Mouse (Mus musculus): ENCODE results near the gene Tmem102. TPM values are rescaled to one million over a fixed set of nuclear protein-coding genes. Genes with fewer than 3 reads are reported as not detected.

Gene Tmem102
- polyA plus RNA-seq, 1 experiment from 2014 or later: 0.86 TPM

DNA sequence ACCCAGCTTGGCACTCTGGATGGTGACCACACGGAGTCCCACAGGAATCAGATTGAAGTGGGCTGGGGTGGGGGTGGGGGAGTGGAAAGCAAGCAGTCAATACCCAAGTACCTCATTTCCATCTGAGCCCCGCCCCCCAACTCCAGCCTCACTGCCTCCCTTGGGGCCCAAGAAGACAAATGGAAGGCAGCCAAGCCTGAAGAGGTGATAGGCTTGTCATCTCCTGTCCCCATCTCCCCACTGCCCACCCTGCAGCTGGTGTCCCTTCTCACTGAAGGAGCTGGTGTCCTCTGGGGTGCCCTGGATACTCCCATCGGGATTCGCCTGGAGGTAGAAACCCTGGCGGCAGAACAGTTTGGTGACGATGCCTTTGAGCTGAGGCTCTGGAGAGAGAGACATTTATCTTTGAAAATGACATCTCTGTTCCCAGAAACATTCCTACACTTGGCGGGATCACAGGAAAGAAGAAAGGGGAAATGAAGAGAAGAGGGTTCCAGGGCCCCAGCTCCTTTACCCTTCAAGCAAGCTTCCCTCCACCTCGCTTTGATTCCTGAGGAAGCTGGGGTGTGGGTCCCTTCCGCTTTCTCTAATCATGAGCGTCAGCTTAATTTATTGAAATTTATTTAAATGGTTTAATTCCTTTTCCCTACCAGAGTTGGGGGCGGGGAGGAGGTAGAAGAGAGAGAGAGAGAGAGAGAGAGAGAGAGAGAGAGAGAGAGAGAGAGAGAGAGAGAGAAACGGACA, 5.9 kb downstream of the Tmem102 start:
- Histone ChIP-seq H3K4me3 (peak overlapping the region; percentile 74), H3K4me2 (peak overlapping the region; percentile 86), H3K9ac (peak overlapping the region; percentile 66), H3K27me3 (replicated peaks) (peaks cover 12% of the 10 kb centered on the region), H3K9me3 (no peaks in the 10 kb centered on the region), H3K36me3 (replicated peaks) (no peaks in the 10 kb centered on the region), H3K27ac (peak overlapping the region; percentile 98), H3K4me1 (peaks cover 59% of the 10 kb centered on the region)
- 8% methylated on average over 11 of the region's 12 CpGs for WGBS
- ATAC-seq (replicated peaks): no peak

DNA sequence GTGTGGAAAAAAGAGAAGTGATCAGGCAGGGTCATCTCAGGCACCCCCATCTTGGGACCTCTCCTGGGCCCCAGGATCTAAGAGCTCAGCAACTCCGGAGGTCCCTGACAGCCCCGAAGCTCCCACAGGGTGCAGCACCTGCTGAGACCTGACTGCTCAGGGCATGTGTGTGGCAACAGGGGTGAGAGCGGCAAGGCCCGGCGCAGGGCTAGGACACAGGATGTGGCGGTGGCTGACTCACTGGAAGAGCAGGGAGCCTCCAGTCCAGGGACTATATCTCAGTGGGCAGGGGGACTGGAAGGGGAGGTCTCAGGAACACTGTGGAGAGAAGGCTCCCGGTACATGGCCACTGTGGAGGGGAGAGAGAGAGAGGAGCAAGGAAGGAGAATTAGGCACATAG, 7.5 kb downstream of the Tmem102 start:
- H3K27me3 ChIP-seq (replicated peaks): peaks cover 14% of the 10 kb centered on the region; the same call in 1 of the 2 replicates
- no peaks in the 10 kb centered on the region for H3K36me3 ChIP-seq (replicated peaks)
- no peak overlapping the region for H3K4me2 ChIP-seq
- H3K27ac ChIP-seq: no peak overlapping the region
- no peaks in the 10 kb centered on the region for H3K9me3 ChIP-seq
- H3K4me3 ChIP-seq: no peak overlapping the region
- H3K4me1 ChIP-seq: peaks cover 43% of the 10 kb centered on the region
- ATAC-seq (replicated peaks): no peak
- H3K9ac ChIP-seq: no peak overlapping the region
- WGBS: 74% methylated on average over 7 of the region's 7 CpGs

DNA sequence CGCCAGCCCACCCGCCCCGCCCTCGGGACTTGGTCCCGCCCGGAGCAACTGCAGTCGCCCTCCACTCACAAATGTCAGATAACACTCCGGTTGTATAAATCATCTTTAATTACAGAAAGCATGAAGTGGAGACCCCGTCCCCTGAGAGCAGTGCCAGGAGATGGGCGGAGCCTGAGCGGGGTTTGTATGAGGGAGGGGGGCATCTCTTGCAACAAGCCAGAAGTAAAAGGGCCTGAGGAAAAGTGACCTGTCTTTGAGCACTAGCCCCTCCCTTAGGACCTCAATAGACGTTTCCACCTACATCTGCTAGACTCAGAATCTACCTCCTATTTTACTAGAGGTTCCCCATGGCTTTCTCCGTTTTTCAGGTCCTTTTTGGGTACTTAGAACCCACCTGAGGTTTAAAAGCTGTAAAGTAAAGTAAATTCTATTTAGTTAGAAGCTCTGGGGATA, 9.4 kb downstream of the Tmem102 start:
- peaks cover 14% of the 10 kb centered on the region; the same call in 1 of the 2 replicates for H3K27me3 ChIP-seq (replicated peaks)
- peaks cover 24% of the 10 kb centered on the region for H3K4me1 ChIP-seq
- 3% methylated on average over 13 of the region's 13 CpGs for WGBS
- ATAC-seq (replicated peaks): no peak
- H3K4me3 ChIP-seq: peak overlapping the region; percentile 43
- no peak overlapping the region for H3K27ac ChIP-seq
- H3K9ac ChIP-seq: no peak overlapping the region
- H3K4me2 ChIP-seq: peak overlapping the region; percentile 75
- no peaks in the 10 kb centered on the region for H3K36me3 ChIP-seq (replicated peaks)
- no peaks in the 10 kb centered on the region for H3K9me3 ChIP-seq

DNA sequence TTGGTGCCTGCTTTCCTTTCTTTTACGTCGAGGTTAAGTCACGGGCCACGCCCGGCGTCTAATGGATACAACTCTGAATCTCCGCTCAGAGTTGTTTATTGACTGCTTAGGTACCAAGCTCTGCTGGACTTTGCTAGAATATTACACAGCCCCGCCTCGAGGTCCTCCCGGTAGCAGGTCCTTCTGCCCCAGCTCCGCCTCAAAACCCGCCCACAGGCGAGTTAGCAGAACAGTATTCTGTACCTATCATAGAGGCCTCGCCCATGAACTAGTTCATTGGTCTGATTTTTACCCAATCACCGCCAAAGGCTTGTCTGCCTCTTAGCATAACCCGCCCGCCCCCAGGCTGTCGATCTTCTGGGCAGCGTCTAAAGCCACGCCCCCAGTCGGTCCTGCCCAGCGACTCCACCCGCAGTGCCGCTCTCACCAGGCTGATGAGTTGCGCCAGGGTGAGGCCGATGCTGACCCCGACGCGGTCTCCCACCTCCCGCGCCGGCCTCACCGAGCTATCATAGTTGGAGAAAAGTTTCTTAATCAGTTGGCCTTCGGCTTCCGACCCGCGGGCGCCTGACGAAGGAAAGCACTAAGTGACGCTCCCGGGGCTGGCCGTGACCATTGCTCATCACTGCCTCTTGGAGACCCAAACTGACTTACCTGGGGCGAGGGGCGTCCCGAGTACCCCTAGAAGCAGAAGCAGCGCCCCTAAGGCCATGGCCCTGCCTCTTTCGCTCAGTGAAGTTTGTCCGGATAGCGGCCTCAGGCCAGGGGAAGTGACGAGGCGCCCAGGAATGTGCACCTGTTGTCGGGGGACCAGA, 10.0 kb downstream of the Tmem102 start, which contains the start of gene Chrnb1:
Gene Chrnb1, minus strand, starts transcription at position 776 of the 815 bp plus-strand sequence.
- peaks cover 14% of the 10 kb centered on the region; the same call in 1 of the 2 replicates for H3K27me3 ChIP-seq (replicated peaks)
- ATAC-seq (replicated peaks): peak; percentile 90
- H3K4me2 ChIP-seq: peak within 1 kb of the TSS; percentile 75
- 2% methylated on average over 52 of the region's 52 CpGs for WGBS
- no peaks in the 10 kb centered on the region for H3K9me3 ChIP-seq
- no peak within 1 kb of the TSS for H3K27ac ChIP-seq
- H3K4me3 ChIP-seq: peak within 1 kb of the TSS; percentile 43
- H3K36me3 ChIP-seq (replicated peaks): no peaks in the 10 kb centered on the region
- H3K9ac ChIP-seq: peak within 1 kb of the TSS; percentile 25
- peaks cover 21% of the 10 kb centered on the region for H3K4me1 ChIP-seq

DNA sequence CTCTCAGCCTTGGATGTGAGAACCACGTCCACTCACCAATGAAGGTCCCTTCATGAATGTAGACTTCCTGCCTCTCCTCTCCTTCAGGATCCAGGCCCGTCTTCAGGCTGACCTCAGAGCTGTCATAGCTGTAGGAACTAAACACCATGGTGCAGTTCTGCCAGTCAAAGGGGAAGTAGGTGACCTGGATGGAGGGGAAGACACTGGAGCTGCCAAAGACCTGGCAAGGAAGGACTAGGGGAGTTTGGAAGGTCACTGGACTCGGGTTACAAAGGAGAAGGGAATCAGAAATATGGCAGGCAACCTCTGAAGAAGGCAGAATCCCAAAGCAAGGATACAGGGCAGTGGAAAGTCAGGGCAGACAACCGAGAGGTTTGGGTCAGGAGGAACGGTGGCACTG, 12.0 kb downstream of the Tmem102 start:
- H3K27ac ChIP-seq: no peak overlapping the region
- no peak overlapping the region for H3K4me2 ChIP-seq
- H3K9ac ChIP-seq: no peak overlapping the region
- 66% methylated on average over 5 of the region's 5 CpGs for WGBS
- peaks cover 8% of the 10 kb centered on the region for H3K4me1 ChIP-seq
- H3K27me3 ChIP-seq (replicated peaks): peaks cover 14% of the 10 kb centered on the region; the same call in 1 of the 2 replicates
- no peak overlapping the region for H3K4me3 ChIP-seq
- no peaks in the 10 kb centered on the region for H3K36me3 ChIP-seq (replicated peaks)
- no peak for ATAC-seq (replicated peaks)
- no peaks in the 10 kb centered on the region for H3K9me3 ChIP-seq

DNA sequence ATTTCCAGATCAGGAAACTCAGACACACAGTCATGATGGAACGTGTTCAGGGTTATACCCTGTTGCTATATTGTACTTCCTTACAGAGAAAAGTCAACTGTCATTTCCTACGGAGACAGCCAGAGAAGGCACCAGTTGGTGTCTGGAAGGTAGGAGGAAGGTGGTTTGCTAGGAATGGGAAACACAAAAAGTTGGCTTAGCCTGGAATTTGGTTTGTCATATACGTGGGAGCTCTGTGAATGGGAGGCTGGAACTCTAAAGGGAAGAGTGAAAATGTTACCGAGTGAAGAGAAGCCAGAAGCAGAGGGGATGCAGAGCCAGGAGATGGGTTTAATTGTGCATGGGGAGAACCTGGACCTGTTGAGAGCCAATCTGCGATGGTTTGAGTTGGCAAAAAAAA, 14.0 kb downstream of the Tmem102 start:
- H3K36me3 ChIP-seq (replicated peaks): no peaks in the 10 kb centered on the region
- WGBS: 71% methylated on average over 5 of the region's 5 CpGs
- H3K9ac ChIP-seq: no peak overlapping the region
- H3K4me3 ChIP-seq: no peak overlapping the region
- H3K4me2 ChIP-seq: no peak overlapping the region
- peaks cover 8% of the 10 kb centered on the region for H3K4me1 ChIP-seq
- no peak overlapping the region for H3K27ac ChIP-seq
- peaks cover 14% of the 10 kb centered on the region; the same call in 1 of the 2 replicates for H3K27me3 ChIP-seq (replicated peaks)
- H3K9me3 ChIP-seq: no peaks in the 10 kb centered on the region
- no peak for ATAC-seq (replicated peaks)

DNA sequence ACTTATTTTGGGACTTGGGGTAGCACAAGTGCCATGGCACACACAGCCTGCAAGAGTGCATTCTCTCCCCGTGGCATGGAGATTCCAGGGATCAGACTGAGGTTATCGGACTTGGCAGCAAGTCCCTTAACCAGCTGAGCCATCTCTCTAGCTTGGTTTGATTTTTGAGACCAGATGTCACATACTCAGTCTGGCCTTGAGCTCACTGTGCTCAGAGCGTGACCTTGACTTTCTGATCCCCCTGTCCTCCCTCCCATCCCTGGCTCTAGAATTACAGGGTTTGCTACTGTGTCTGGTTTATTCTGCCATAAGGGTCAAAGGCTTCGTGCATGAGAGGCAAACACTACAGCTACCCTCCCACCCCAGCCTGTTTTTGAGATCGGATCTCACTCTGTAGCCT, 16.0 kb downstream of the Tmem102 start:
- no peak overlapping the region for H3K4me2 ChIP-seq
- no peak overlapping the region for H3K4me3 ChIP-seq
- H3K27me3 ChIP-seq (replicated peaks): 0 out of 2 replicates have a peak, but pooled peaks cover 4% of the 10 kb centered on the region
- no peaks in the 10 kb centered on the region for H3K9me3 ChIP-seq
- no peak for ATAC-seq (replicated peaks)
- no peaks in the 10 kb centered on the region for H3K4me1 ChIP-seq
- no peaks in the 10 kb centered on the region for H3K36me3 ChIP-seq (replicated peaks)
- no peak overlapping the region for H3K27ac ChIP-seq
- H3K9ac ChIP-seq: no peak overlapping the region
- 58% methylated on average over 5 of the region's 5 CpGs for WGBS

DNA sequence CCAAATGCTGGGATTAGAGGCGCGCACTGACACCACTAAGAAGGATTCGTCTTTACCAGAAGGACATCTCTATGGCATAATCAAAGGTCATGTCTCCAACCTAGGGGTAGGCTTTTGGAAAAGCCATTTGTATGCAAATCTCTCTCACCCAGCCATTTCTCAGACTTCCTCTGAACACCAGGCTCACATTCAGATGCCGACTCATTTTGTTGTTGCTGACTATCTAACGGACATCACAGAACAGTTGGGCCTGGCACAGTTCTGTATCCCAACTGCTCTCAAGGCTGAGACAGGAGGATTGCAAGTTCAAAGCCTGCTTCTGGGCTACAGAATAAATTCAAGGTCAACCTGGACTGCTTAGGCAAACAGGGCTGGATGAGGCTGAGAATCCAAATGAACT, 18.1 kb downstream of the Tmem102 start:
- H3K27ac ChIP-seq: no peak overlapping the region
- no peak overlapping the region for H3K9ac ChIP-seq
- 80% methylated on average over 5 of the region's 5 CpGs for WGBS
- H3K9me3 ChIP-seq: no peaks in the 10 kb centered on the region
- H3K4me3 ChIP-seq: no peak overlapping the region
- H3K27me3 ChIP-seq (replicated peaks): no peaks in the 10 kb centered on the region
- ATAC-seq (replicated peaks): no peak
- no peaks in the 10 kb centered on the region for H3K36me3 ChIP-seq (replicated peaks)
- H3K4me2 ChIP-seq: no peak overlapping the region
- H3K4me1 ChIP-seq: no peaks in the 10 kb centered on the region

DNA sequence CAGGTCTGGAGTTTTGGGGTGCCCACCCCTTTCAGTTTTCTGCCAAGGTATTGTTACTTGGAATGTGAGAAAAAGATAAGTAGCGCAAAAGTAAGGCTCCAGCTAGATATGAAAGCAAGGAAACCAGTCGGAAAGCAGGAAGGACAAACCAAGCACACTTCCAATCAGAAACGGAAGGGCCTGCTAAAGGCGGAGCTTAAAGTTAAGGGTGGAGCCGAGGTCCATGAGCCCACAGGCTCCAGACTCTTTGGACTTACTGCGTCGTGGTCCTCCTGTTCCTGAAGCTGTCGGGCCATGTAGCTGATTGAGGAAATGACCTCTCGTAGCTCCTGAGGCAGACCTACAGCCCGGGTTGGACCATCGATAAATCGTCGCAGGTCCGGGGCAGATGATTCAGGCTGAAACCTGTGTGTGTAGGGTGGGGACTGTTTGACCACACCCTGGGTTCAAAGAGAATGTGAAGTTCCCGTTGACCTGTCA, 20.6 kb downstream of the Tmem102 start:
- WGBS: 45% methylated on average over 15 of the region's 15 CpGs
- ATAC-seq (replicated peaks): no peak

DNA sequence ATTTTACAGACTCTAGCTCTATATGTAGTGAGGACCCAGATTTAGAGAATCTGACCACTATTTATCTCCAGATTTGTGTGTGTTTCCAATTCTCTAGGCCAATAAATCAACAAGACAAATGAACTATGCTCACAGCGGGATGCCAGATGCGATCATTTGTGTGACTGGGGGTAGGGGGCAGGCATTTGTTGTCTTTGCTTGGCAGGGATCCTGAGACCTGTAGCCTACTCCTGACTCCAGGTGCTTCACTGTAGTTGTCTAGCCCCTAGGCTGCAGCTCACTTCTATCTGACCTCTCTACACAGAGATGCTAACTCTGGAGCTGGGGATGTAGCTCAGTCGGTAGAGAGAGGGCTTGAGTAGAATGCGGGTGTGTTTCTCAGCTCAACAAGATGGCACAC, 23.6 kb downstream of the Tmem102 start:
- Histone ChIP-seq H3K9ac (no peak overlapping the region), H3K27me3 (replicated peaks) (no peaks in the 10 kb centered on the region), H3K9me3 (no peaks in the 10 kb centered on the region), H3K36me3 (replicated peaks) (no peaks in the 10 kb centered on the region), H3K4me2 (no peak overlapping the region), H3K4me3 (no peak overlapping the region), H3K27ac (no peak overlapping the region), H3K4me1 (no peaks in the 10 kb centered on the region)
- no peak for ATAC-seq (replicated peaks)
- WGBS: 42% methylated on average over 4 of the region's 4 CpGs

More for the DNA sequence above, 20.6 kb downstream of the Tmem102 start:
- Histone ChIP-seq H3K4me2 (no peak overlapping the region), H3K9me3 (no peaks in the 10 kb centered on the region), H3K36me3 (replicated peaks) (no peaks in the 10 kb centered on the region), H3K27ac (no peak overlapping the region), H3K27me3 (replicated peaks) (no peaks in the 10 kb centered on the region), H3K9ac (no peak overlapping the region), H3K4me3 (no peak overlapping the region), H3K4me1 (no peaks in the 10 kb centered on the region)

DNA sequence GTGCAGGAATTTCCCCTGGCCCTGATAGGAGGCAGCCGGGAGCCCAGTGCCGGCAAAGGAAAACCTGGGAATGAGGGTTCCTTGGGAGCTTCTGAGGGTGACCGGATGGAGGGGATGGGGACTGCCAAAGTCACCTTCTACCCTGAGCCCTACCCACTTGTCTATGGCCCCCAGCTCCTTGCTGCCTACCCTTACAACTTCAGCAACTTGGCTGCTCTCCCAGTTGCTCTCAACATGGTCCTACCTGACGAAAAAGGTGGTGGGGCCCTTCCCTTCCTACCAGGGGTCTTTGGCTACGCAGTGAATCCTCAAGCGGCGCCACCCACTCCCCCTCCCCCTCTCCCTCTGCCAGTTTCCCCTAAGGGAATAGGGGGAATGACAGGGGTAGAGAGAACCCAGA, 26.4 kb downstream of the Tmem102 start:
- Histone ChIP-seq H3K9me3 (no peaks in the 10 kb centered on the region), H3K27me3 (replicated peaks) (no peaks in the 10 kb centered on the region), H3K4me1 (no peaks in the 10 kb centered on the region), H3K36me3 (replicated peaks) (peaks cover 6% of the 10 kb centered on the region; the same call in 1 of the 2 replicates), H3K27ac (no peak overlapping the region), H3K4me2 (no peak overlapping the region), H3K9ac (no peak overlapping the region), H3K4me3 (no peak overlapping the region)
- WGBS: 55% methylated on average over 7 of the region's 7 CpGs
- ATAC-seq (replicated peaks): no peak

DNA sequence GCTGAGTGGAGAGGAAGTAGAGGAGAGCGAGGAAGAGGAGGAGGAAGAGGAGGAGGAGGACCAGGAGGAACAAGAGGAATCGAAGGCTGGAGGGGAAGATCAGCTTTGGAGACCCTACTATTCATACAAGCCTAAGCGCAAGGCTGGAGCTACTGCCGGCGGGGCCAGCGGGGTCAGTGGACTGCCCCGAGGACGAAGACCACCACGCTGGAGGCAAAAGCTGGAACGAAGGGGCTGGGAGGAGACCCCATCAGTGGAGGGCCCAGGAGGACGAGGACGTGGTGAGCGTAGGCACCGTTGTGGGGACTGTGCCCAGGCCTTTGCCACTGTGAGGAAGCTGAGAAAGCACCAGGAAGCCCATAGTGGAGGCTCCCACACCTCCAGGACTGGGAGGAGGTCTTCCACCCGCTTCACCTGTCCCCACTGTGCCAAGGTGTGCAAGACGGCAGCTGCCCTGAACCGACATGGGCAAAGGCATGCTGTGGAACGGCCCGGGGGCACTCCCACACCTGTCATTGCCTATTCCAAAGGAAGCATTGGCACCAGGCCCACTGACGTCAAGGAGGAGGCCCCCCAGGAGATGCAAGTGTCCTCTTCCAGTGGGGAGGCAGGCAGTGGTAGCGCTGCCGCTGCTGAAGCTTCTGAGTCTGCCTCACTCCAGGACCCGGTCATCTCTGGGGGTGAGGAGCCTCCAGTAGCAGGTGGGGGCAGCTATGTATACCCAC, 27.0 kb downstream of the Tmem102 start:
- 67% methylated on average over 23 of the region's 23 CpGs for WGBS
- Histone ChIP-seq H3K27me3 (replicated peaks) (no peaks in the 10 kb centered on the region), H3K27ac (no peak overlapping the region), H3K9ac (no peak overlapping the region), H3K9me3 (no peaks in the 10 kb centered on the region), H3K4me2 (no peak overlapping the region), H3K4me3 (no peak overlapping the region), H3K36me3 (replicated peaks) (peaks cover 6% of the 10 kb centered on the region; the same call in 1 of the 2 replicates), H3K4me1 (no peaks in the 10 kb centered on the region)
- ATAC-seq (replicated peaks): no peak

All from midbrain, embryonic 15.5 days (tissue).